Mouse (Mus musculus) forebrain, embryonic 10.5 days (tissue): ENCODE measurements around the gene Zswim5. TPM values are rescaled to one million over a fixed set of nuclear protein-coding genes. Genes with fewer than 3 reads are reported as not detected.

ENCODE experiments used
- DNase-seq: peaks from one replicate; pipeline ENCODE4 v3.0.0-alpha.2; 2017; ENCODE audit warnings: low spot score; ENCODE audit errors: extremely low spot score
- H3K27ac ChIP-seq: fragments of 300-500 bp; sonication (generic); 2 replicates; pipeline ENCODE4 v1.5.1; 2016; ENCODE audit warnings: mild to moderate bottlenecking
- H3K27me3 ChIP-seq: fragments of 300-500 bp; sonication (generic); 2 replicates; pipeline ENCODE4 v1.6.1; 2016; ENCODE audit warnings: mild to moderate bottlenecking; ENCODE audit not compliant: poor library complexity, severe bottlenecking
- H3K36me3 ChIP-seq: fragments of 300-500 bp; sonication (generic); replicated peaks from 2 replicates; pipeline ENCODE4 v1.6.1; 2016; ENCODE audit warnings: mild to moderate bottlenecking, moderate library complexity
- H3K4me1 ChIP-seq: fragments of 300-500 bp; sonication (generic); 2 replicates; pipeline ENCODE4 v1.6.1; 2016
- H3K4me3 ChIP-seq: fragments of 300-500 bp; sonication (generic); 2 replicates; pipeline ENCODE4 v1.5.1; 2016; ENCODE audit warnings: mild to moderate bottlenecking, moderate library complexity
- H3K9me3 ChIP-seq: fragments of 300-500 bp; sonication (generic); 2 replicates; pipeline ENCODE4 v1.6.1; 2016; ENCODE audit warnings: mild to moderate bottlenecking, moderate library complexity
- WGBS: fragments of 180-500 bp; shearing (Covaris S2); methylation state at CpG from one replicate; pipeline ENCODE4 v1.1.7; 2016; 5-methylcytosine and 5-hydroxymethylcytosine counted together
- polyA plus RNA-seq: library from polyadenylated mRNA; unstranded; fragments of >200 nt; fragmentation: Nextera tagmentation; extraction: Ambion mirVana; gene quantifications from 2 replicates; pipeline ENCODE4 v1.2.1, GENCODE M21; 2016

The Zswim5 gene
- polyA plus RNA-seq, 1 experiment from 2014 or later = 5.7 TPM

- Histone ChIP-seq H3K27me3 (no peaks in the 10 kb centered on the region), H3K9me3 (no peaks in the 10 kb centered on the region), H3K27ac (peak within 1 kb of the TSS; percentile 89), H3K36me3 (peaks cover 26% of the 10 kb centered on the region), H3K4me1 (peaks cover 12% of the 10 kb centered on the region), H3K4me3 (peak within 1 kb of the TSS; percentile 94)
- DNase-seq = peak; percentile 89
- under 1% methylated on average over 61 of the region's 61 CpGs for WGBS
Measured at GRCm38 (mm10) chr4:117019206-117020134, 142.3 kb downstream of the Zswim5 start, which contains the start of gene Eif2b3. TSS of gene Eif2b3 (plus strand) at chr4:117019402.

- DNase-seq = no peak
- Histone ChIP-seq H3K4me3 (no peak overlapping the region), H3K9me3 (no peaks in the 10 kb centered on the region), H3K27me3 (no peaks in the 10 kb centered on the region), H3K27ac (no peak overlapping the region), H3K4me1 (peaks cover 12% of the 10 kb centered on the region), H3K36me3 (peaks cover 50% of the 10 kb centered on the region)
- WGBS = 96% methylated on average over 4 of the region's 4 CpGs
Measured at GRCm38 (mm10) chr4:117023469-117023868, 146.3 kb downstream of the Zswim5 start.

- Histone ChIP-seq H3K4me1 (no peaks in the 10 kb centered on the region), H3K4me3 (no peak overlapping the region), H3K36me3 (peaks cover 72% of the 10 kb centered on the region), H3K9me3 (no peaks in the 10 kb centered on the region), H3K27me3 (no peaks in the 10 kb centered on the region), H3K27ac (no peak overlapping the region)
- DNase-seq = no peak
- WGBS = 94% methylated on average over 1 of the region's 1 CpGs
Measured at GRCm38 (mm10) chr4:117031105-117031504, 153.9 kb downstream of the Zswim5 start.

Other genes starting within 250 kb of the Zswim5 start
- 354 and 376 TPM in 2 replicates for gene Nasp, start 249.4 kb upstream of the Zswim5 start, polyA plus RNA-seq
- 534 and 550 TPM in 2 replicates for gene Akr1a1, start 225.7 kb upstream of the Zswim5 start, polyA plus RNA-seq
- 1,457 and 1,472 TPM in 2 replicates for gene Prdx1, start 191.8 kb upstream of the Zswim5 start, polyA plus RNA-seq
- 45.6 and 47.3 TPM in 2 replicates for gene Mmachc, start 169.0 kb upstream of the Zswim5 start, polyA plus RNA-seq
- 31.5 and 37.0 TPM in 2 replicates for gene Ccdc163, start 168.9 kb upstream of the Zswim5 start, polyA plus RNA-seq
- gene Tesk2, start 156.4 kb upstream of the Zswim5 start, polyA plus RNA-seq = 9.0 and 9.4 TPM in 2 replicates
- gene Toe1, start 69.7 kb upstream of the Zswim5 start, polyA plus RNA-seq = 41.3 and 44.1 TPM in 2 replicates
- gene Mutyh, start 69.7 kb upstream of the Zswim5 start, polyA plus RNA-seq = 30.4 and 30.6 TPM in 2 replicates
- 1.5 and 2.2 TPM in 2 replicates for gene Hpdl, start 55.7 kb upstream of the Zswim5 start, polyA plus RNA-seq
- 93.8 and 108 TPM in 2 replicates for gene Urod, start 117.0 kb downstream of the Zswim5 start, polyA plus RNA-seq
- 7.8 and 8.8 TPM in 2 replicates for gene Hectd3, start 117.9 kb downstream of the Zswim5 start, polyA plus RNA-seq
- gene Eif2b3, start 142.0 kb downstream of the Zswim5 start, polyA plus RNA-seq = 52.1 and 55.5 TPM in 2 replicates
- gene Ptch2, start 218.7 kb downstream of the Zswim5 start, polyA plus RNA-seq = 7.3 TPM in 2 replicates
- gene Btbd19, start 248.3 kb downstream of the Zswim5 start, polyA plus RNA-seq = 4.9 and 5.3 TPM in 2 replicates
- not detected in 2 replicates for gene Tctex1d4, start 249.4 kb downstream of the Zswim5 start, polyA plus RNA-seq